Mouse (Mus musculus): Measurements from ENCODE around the gene Rpl15. TPM values are rescaled to one million over a fixed set of nuclear protein-coding genes. Genes with fewer than 3 reads are reported as not detected.
"Not testable (repeated sequence)": the region's sequence is repeated elsewhere in the genome, so short reads cannot be mapped to it uniquely, and the experiment has no call there.

Gene Rpl15
- total RNA-seq, 1 experiment from 2014 or later, result 768 TPM

DNA sequence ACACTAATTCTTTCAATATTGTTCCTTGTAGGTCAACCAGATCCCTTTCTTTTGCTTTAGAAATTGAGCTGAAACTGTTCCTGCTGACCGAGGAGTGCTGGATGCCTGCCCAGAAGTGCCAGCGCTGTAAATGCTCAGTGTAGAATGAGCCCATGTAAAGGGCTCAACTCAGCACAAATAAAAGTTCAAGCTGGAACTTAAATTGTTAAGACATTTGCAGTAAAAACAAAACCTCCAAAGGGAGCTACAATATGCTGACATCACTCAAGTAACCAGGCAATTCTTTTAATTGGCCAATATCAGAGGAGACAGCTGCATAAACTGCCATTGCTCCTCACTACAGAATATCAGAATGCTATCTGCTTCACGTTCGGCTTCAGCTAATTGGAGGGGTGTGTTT lies 7.8 kb downstream of the Rpl15 start:
- ATAC-seq (ENCODE audit: extremely low read depth, insufficient number of reproducible peaks, low FRiP score, poor library complexity, severe bottlenecking), result no peak

- ATAC-seq (ENCODE audit: extremely low read depth, insufficient number of reproducible peaks, low FRiP score, poor library complexity, severe bottlenecking), result no peak
Measured at GRCm38 (mm10) chr14:18261203-18261602, 10.0 kb downstream of the Rpl15 start.

DNA sequence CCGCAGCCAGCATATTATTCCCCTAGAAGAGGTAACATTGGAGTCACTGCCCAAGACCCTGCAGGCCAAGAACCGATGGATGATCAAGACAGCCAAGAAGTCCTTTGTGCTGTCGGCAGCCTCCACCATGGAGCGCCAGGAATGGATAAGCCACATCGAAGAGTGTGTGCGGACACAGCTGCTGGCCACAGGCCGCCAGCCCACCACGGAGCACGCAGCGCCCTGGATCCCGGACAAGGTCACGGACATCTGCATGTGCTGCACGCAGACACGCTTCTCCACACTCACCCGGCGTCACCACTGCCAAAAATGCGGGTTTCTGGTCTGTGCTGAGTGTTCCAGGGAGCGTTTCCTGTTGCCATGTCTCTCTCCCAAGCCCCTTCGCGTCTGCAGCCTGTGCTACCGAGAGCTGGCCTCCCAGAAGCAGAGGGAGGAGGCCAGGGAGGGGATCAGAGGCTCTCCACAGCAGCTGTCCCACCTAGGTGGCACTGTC lies 28.5 kb downstream of the Rpl15 start:
- no peak for ATAC-seq (ENCODE audit: extremely low read depth, insufficient number of reproducible peaks, low FRiP score, poor library complexity, severe bottlenecking)

- no peak for ATAC-seq (ENCODE audit: extremely low read depth, insufficient number of reproducible peaks, low FRiP score, poor library complexity, severe bottlenecking)
Measured at GRCm38 (mm10) chr14:18241786-18242185, 29.4 kb downstream of the Rpl15 start.

GRCm38 (mm10) chr14:18240132-18240531 lies 31.1 kb downstream of the Rpl15 start:
- no peak for ATAC-seq (ENCODE audit: extremely low read depth, insufficient number of reproducible peaks, low FRiP score, poor library complexity, severe bottlenecking)

- peak; percentile 68 for ATAC-seq (ENCODE audit: extremely low read depth, insufficient number of reproducible peaks, low FRiP score, poor library complexity, severe bottlenecking)
Measured at GRCm38 (mm10) chr14:18238750-18239731, 32.1 kb downstream of the Rpl15 start, which contains the start of gene Nr1d2. TSS of gene Nr1d2 (minus strand) at chr14:18239127.

DNA sequence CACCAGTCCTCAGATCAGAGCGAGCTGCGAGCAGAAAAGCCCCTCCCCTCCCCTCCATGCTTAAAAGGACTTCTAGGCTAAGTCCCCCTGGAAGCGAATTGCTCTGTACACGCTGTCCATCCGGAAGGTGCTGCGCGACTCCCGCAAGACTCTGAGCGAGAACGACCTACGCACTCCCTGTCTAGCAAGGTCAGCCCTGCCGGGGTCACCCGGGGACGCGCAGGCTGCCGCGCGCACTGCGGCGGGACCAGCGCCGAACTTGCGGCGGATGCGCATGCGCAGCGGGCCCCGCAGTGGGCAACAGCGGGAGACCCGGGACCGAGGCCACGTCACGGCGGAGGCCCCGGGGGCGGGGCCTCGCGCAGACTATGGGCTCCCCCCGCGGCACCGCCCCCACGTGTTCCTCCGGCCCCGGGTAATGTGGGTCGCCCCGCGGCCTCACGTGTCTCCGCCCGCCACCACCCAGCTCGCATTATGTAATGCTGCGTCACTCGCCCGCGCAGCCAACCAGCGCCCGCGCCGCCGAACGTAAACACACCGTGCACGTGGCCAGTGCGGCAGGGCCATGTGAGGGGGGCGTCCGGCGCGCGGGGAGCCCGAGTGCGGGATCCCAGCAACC lies 33.0 kb downstream of the Rpl15 start:
- peak; percentile 81 for ATAC-seq (ENCODE audit: extremely low read depth, insufficient number of reproducible peaks, low FRiP score, poor library complexity, severe bottlenecking)

- no peak for ATAC-seq (ENCODE audit: extremely low read depth, insufficient number of reproducible peaks, low FRiP score, poor library complexity, severe bottlenecking)
Measured at GRCm38 (mm10) chr14:18237381-18237780, 33.8 kb downstream of the Rpl15 start.

GRCm38 (mm10) chr14:18236496-18237235 lies 34.5 kb downstream of the Rpl15 start:
- ATAC-seq (ENCODE audit: extremely low read depth, insufficient number of reproducible peaks, low FRiP score, poor library complexity, severe bottlenecking), result not testable (repeated sequence)

DNA sequence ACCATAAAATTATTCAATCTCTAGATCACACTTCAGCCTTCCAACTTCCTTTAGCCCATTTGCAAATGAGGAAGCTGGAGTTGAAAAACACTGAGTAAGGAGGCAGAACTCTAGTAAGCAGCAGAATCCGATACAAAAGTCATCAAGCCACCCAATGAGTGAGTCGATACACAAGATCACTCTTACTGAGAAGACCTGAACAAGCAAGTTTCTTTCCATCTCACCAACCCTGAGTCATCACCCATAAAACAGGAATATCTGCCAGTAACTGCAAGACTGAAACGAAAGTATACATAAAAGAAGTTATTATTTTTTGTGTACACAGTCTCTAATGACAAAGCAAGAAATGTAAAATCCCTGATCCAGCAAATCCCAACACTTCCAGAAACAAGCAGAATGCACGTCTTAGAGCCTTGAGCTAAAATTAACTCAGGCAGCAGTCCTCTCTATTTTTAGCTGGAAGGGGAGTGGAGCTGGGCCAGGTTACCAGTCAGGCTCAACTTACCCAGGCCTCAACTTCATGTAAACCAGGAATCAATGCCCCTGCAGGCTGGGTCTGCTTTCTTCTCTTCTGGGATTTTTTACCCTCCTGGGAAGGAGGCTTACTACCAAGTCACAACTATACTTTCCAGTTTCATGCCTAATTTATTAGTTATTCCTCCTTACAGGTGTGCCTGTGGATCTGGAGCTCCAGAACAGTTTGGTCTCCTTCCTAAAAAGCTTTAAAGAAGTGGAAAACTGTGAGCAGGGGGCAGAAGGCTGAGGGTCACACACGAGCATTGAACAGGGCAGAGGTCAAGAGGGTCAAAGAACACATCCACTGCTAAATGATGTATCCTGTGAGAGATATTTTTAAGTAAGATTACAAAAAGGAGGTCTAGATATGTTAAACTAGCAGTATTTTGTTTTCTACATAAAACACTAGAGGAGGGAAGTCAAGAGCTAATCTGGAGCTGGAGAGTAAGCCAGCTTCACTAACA lies 36.9 kb downstream of the Rpl15 start:
- no peak for ATAC-seq (ENCODE audit: extremely low read depth, insufficient number of reproducible peaks, low FRiP score, poor library complexity, severe bottlenecking)

DNA sequence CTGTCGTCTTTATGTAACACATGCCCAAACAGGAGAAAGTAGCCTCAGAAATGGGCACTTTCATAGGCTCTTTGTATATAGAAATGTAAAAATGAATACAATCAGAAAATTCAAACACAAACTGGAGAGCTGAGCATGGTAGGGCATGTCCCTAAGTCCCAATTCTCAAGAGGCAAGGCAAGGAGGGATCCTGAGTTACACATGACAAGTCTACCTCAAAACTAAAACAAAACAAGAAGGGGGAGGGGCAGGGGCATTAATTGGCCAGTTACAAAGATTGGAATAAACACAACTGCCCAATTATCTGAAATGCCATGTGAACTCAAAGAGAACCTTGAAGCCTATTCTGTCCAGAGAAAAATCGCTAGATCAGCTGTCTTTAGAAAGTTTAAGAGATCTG lies 38.1 kb downstream of the Rpl15 start:
- no peak for ATAC-seq (ENCODE audit: extremely low read depth, insufficient number of reproducible peaks, low FRiP score, poor library complexity, severe bottlenecking)

GRCm38 (mm10) chr14:18231866-18232265 lies 39.3 kb downstream of the Rpl15 start:
- not testable (repeated sequence) for ATAC-seq (ENCODE audit: extremely low read depth, insufficient number of reproducible peaks, low FRiP score, poor library complexity, severe bottlenecking)

- not testable (repeated sequence) for ATAC-seq (ENCODE audit: extremely low read depth, insufficient number of reproducible peaks, low FRiP score, poor library complexity, severe bottlenecking)
Measured at GRCm38 (mm10) chr14:18229751-18230150, 41.4 kb downstream of the Rpl15 start.

GRCm38 (mm10) chr14:18226181-18226580 lies 45.0 kb downstream of the Rpl15 start:
- not testable (repeated sequence) for ATAC-seq (ENCODE audit: extremely low read depth, insufficient number of reproducible peaks, low FRiP score, poor library complexity, severe bottlenecking)

- not testable (repeated sequence) for ATAC-seq (ENCODE audit: extremely low read depth, insufficient number of reproducible peaks, low FRiP score, poor library complexity, severe bottlenecking)
Measured at GRCm38 (mm10) chr14:18225431-18225830, 45.8 kb downstream of the Rpl15 start.

DNA sequence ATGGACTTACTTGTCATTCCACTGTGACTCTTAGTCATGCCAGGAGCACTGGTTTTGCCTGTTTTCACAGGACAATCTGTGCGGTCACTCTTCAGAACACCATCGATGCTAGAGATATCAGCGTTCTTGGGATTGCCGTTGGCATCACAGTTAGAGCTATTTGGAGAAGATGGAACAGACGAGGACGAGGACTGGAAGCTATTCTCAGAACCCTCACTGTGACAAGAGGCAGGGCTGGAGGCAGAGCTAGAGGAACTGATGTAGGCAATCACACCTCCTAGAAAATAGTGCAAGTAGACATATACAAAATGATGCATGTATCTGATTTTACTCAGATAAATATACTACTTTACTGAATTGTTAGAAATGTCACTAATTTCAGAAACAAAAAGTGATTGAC lies 49.2 kb downstream of the Rpl15 start:
- ATAC-seq (ENCODE audit: extremely low read depth, insufficient number of reproducible peaks, low FRiP score, poor library complexity, severe bottlenecking), result no peak
